Mouse (Mus musculus) G1E (cell line): ENCODE measurements around the gene Pi4k2b.

Experiments used
- CTCF ChIP-seq: IDR thresholded peaks from 2 replicates; pipeline ENCODE4 v1.5.1; 2012; ENCODE audit warnings: low read depth, low read length, inconsistent platforms, mixed read lengths
- GATA1 ChIP-seq: IDR thresholded peaks from 2 replicates; pipeline ENCODE4 v1.6.1; 2012; ENCODE audit warnings: borderline replicate concordance, low read length, inconsistent platforms, mixed read lengths

- TF ChIP-seq CTCF, result no peak
- TF ChIP-seq GATA1, result no peak
Observed at GRCm38 (mm10) chr5:52704562-52704961, 36.8 kb upstream of the Pi4k2b start.
